Mouse (Mus musculus) bone marrow, adult 2 months (tissue): Measurements from ENCODE around the gene Pten.

Experiments used
- CTCF ChIP-seq: fragments of 200-500 bp; IDR thresholded peaks from 2 replicates; pipeline ENCODE4 v1.5.1; 2011; ENCODE audit warnings: low read length, control low read depth; ENCODE audit not compliant: control insufficient read depth, insufficient read depth
- POLR2A ChIP-seq: fragments of 200-500 bp; IDR thresholded peaks from 2 replicates; pipeline ENCODE4 v1.6.1; 2011; ENCODE audit warnings: low read depth, mild to moderate bottlenecking, control low read depth, low read length, borderline replicate concordance; ENCODE audit not compliant: control insufficient read depth

DNA sequence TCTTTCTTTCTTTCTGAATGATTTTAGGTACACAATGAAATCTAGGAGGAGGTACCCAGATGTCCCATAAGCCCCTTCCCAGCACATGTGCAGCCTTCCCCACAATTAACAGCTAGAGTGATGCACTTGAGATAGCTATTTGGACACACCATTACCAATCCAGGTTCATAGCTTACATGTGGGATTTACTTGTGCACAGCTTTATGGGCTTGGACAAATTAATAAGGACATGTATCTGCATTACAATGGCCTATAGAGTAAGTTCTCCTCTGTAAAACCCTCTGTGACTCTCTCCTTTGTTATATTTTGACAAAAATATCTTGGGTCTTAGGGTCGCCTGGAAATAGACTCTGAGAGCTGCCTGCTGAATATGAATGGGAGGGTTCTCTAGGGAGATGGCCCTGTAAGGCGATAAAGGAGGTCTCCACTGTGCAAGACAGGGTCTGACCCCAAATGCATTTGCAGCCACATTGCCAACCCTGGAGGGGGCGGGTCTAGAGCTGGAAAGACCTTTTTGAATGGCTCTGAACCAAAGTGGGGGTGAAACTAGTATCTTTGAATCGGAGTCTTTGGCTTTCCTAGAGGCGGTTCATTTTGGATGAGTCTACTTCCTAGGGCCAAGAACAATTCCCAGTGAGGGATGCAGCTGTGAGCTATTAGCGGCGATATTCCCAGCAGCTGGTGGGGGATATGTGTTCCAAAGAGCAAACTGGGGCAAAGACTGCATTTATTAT, 116.8 kb downstream of the Pten start:
- TF ChIP-seq POLR2A: no peak
- no peak for TF ChIP-seq CTCF
